Mouse (Mus musculus) cerebellum, adult 2 months (tissue): ENCODE results near the gene Trim8.

Source experiments
- CTCF ChIP-seq: fragments of 200-500 bp; IDR thresholded peaks from 2 replicates; pipeline ENCODE4 v1.5.1; 2011; ENCODE audit warnings: low read depth, mild to moderate bottlenecking, control low read depth, low read length, moderate library complexity, borderline replicate concordance; ENCODE audit not compliant: insufficient read depth
- POLR2A ChIP-seq: fragments of 200-500 bp; IDR thresholded peaks from 2 replicates; pipeline ENCODE4 v1.6.1; 2011; ENCODE audit warnings: low read length, control low read depth, borderline replicate concordance; ENCODE audit not compliant: insufficient read depth

DNA sequence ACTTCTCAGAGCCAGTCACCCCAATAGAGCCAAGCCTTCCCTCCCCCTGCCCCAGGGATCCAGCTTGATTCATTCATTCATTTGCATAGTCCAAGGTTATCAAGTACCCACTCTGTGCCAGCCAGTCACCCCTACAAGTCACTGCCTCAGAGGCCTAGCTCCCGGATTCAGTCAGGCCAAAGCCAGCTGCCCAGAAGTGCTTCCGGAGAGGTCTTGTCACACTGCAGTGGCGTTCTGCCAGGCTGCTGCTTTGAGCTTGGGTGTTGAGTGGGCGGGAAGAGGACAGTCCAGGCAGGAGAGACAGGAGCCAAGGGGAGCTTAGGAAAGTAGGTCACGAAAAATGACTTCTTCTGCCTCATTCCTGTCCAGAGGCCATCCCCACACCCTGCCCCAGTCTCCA, 17.0 kb upstream of the Trim8 start:
- TF ChIP-seq POLR2A (no peak), CTCF (no peak)
